Mouse (Mus musculus): ENCODE results near the gene Psip1. TPM values are rescaled to one million over a fixed set of nuclear protein-coding genes. Genes with fewer than 3 reads are reported as not detected.
"Not testable (repeated sequence)": the region's sequence is repeated elsewhere in the genome, so short reads cannot be mapped to it uniquely, and the experiment has no call there.

Psip1 gene
- polyA plus RNA-seq, 1 experiment from 2014 or later: 82.9 TPM

GRCm38 (mm10) chr4:83512644-83513043 lies 26.4 kb upstream of the Psip1 start:
- H3K4me2 ChIP-seq (ENCODE audit: low read depth, low read length): no peak overlapping the region
- no peak for ATAC-seq (replicated peaks; ENCODE audit: extremely low read depth, insufficient read depth, low FRiP score)
- no peaks in the 10 kb centered on the region for H3K4me1 ChIP-seq (ENCODE audit: control insufficient read depth, insufficient read depth, low read length)
- H3K36me3 ChIP-seq (ENCODE audit: control insufficient read depth, insufficient read depth): no peaks in the 10 kb centered on the region
- H3K4me3 ChIP-seq (ENCODE audit: low read length): no peak overlapping the region
- WGBS: 48% methylated on average over 2 of the region's 2 CpGs
- H3K27me3 ChIP-seq (ENCODE audit: control insufficient read depth, insufficient read depth, low read length): no peaks in the 10 kb centered on the region
- H3K9me3 ChIP-seq (replicated peaks; ENCODE audit: control insufficient read depth, low read length): no peaks in the 10 kb centered on the region
- H3K9ac ChIP-seq (ENCODE audit: low read length): no peak overlapping the region
- no peak overlapping the region for H3K27ac ChIP-seq (ENCODE audit: low read length)

- no peaks in the 10 kb centered on the region for H3K27me3 ChIP-seq (ENCODE audit: control insufficient read depth, insufficient read depth, low read length)
- no peaks in the 10 kb centered on the region for H3K36me3 ChIP-seq (ENCODE audit: control insufficient read depth, insufficient read depth)
- H3K4me3 ChIP-seq (ENCODE audit: low read length): no peak overlapping the region
- no peaks in the 10 kb centered on the region for H3K4me1 ChIP-seq (ENCODE audit: control insufficient read depth, insufficient read depth, low read length)
- no peak overlapping the region for H3K4me2 ChIP-seq (ENCODE audit: low read depth, low read length)
- no peak overlapping the region for H3K9ac ChIP-seq (ENCODE audit: low read length)
- no peaks in the 10 kb centered on the region for H3K9me3 ChIP-seq (replicated peaks; ENCODE audit: control insufficient read depth, low read length)
- H3K27ac ChIP-seq (ENCODE audit: low read length): no peak overlapping the region
- WGBS: 82% methylated on average over 3 of the region's 3 CpGs
- no peak for ATAC-seq (replicated peaks; ENCODE audit: extremely low read depth, insufficient read depth, low FRiP score)
These were observed 26.0 kb upstream of the Psip1 start for GRCm38 (mm10) chr4:83512217-83512616.

GRCm38 (mm10) chr4:83511083-83511482 lies 24.8 kb upstream of the Psip1 start:
- Histone ChIP-seq H3K9me3 (replicated peaks; ENCODE audit: control insufficient read depth, low read length) (no peaks in the 10 kb centered on the region), H3K27me3 (ENCODE audit: control insufficient read depth, insufficient read depth, low read length) (no peaks in the 10 kb centered on the region), H3K4me3 (ENCODE audit: low read length) (no peak overlapping the region), H3K27ac (ENCODE audit: low read length) (no peak overlapping the region), H3K4me1 (ENCODE audit: control insufficient read depth, insufficient read depth, low read length) (no peaks in the 10 kb centered on the region), H3K9ac (ENCODE audit: low read length) (no peak overlapping the region), H3K4me2 (ENCODE audit: low read depth, low read length) (no peak overlapping the region), H3K36me3 (ENCODE audit: control insufficient read depth, insufficient read depth) (no peaks in the 10 kb centered on the region)
- no peak for ATAC-seq (replicated peaks; ENCODE audit: extremely low read depth, insufficient read depth, low FRiP score)
- WGBS: 60% methylated on average over 8 of the region's 8 CpGs

GRCm38 (mm10) chr4:83509600-83509999 lies 23.3 kb upstream of the Psip1 start:
- Histone ChIP-seq H3K9me3 (replicated peaks; ENCODE audit: control insufficient read depth, low read length) (no peaks in the 10 kb centered on the region), H3K4me1 (ENCODE audit: control insufficient read depth, insufficient read depth, low read length) (no peaks in the 10 kb centered on the region), H3K9ac (ENCODE audit: low read length) (no peak overlapping the region), H3K27me3 (ENCODE audit: control insufficient read depth, insufficient read depth, low read length) (no peaks in the 10 kb centered on the region), H3K4me2 (ENCODE audit: low read depth, low read length) (no peak overlapping the region), H3K4me3 (ENCODE audit: low read length) (no peak overlapping the region), H3K27ac (ENCODE audit: low read length) (no peak overlapping the region), H3K36me3 (ENCODE audit: control insufficient read depth, insufficient read depth) (no peaks in the 10 kb centered on the region)
- ATAC-seq (replicated peaks; ENCODE audit: extremely low read depth, insufficient read depth, low FRiP score): no peak
- WGBS: 50% methylated on average over 2 of the region's 2 CpGs

- 34% methylated on average over 7 of the region's 7 CpGs for WGBS
- no peak for ATAC-seq (replicated peaks; ENCODE audit: extremely low read depth, insufficient read depth, low FRiP score)
These were observed 14.8 kb upstream of the Psip1 start for GRCm38 (mm10) chr4:83501037-83501430.

GRCm38 (mm10) chr4:83500154-83501036 lies 14.1 kb upstream of the Psip1 start:
- no peaks in the 10 kb centered on the region for H3K27me3 ChIP-seq (ENCODE audit: control insufficient read depth, insufficient read depth, low read length)
- 15% methylated on average over 22 of the region's 22 CpGs for WGBS
- peak overlapping the region; percentile 51 for H3K4me2 ChIP-seq (ENCODE audit: low read depth, low read length)
- peak overlapping the region; percentile 24 for H3K4me3 ChIP-seq (ENCODE audit: low read length)
- no peak overlapping the region for H3K9ac ChIP-seq (ENCODE audit: low read length)
- H3K27ac ChIP-seq (ENCODE audit: low read length): no peak overlapping the region
- no peaks in the 10 kb centered on the region for H3K36me3 ChIP-seq (ENCODE audit: control insufficient read depth, insufficient read depth)
- ATAC-seq (replicated peaks; ENCODE audit: extremely low read depth, insufficient read depth, low FRiP score): peak; percentile 23; the same call in 1 of the 2 replicates
- no peaks in the 10 kb centered on the region for H3K9me3 ChIP-seq (replicated peaks; ENCODE audit: control insufficient read depth, low read length)
- no peaks in the 10 kb centered on the region; the same call in 1 of the 2 replicates for H3K4me1 ChIP-seq (ENCODE audit: control insufficient read depth, insufficient read depth, low read length)

More at GRCm38 (mm10) chr4:83501037-83501430, 14.8 kb upstream of the Psip1 start:
- no peak overlapping the region for H3K4me3 ChIP-seq (ENCODE audit: low read length)
- H3K4me1 ChIP-seq (ENCODE audit: control insufficient read depth, insufficient read depth, low read length): no peaks in the 10 kb centered on the region; the same call in 1 of the 2 replicates
- H3K36me3 ChIP-seq (ENCODE audit: control insufficient read depth, insufficient read depth): no peaks in the 10 kb centered on the region
- H3K9ac ChIP-seq (ENCODE audit: low read length): no peak overlapping the region
- H3K27me3 ChIP-seq (ENCODE audit: control insufficient read depth, insufficient read depth, low read length): no peaks in the 10 kb centered on the region
- H3K9me3 ChIP-seq (replicated peaks; ENCODE audit: control insufficient read depth, low read length): no peaks in the 10 kb centered on the region
- no peak overlapping the region for H3K27ac ChIP-seq (ENCODE audit: low read length)
- peak overlapping the region; percentile 51 for H3K4me2 ChIP-seq (ENCODE audit: low read depth, low read length)

- H3K4me2 ChIP-seq (ENCODE audit: low read depth, low read length); H3K9me3 ChIP-seq (replicated peaks; ENCODE audit: control insufficient read depth, low read length); H3K9ac ChIP-seq (ENCODE audit: low read length); H3K36me3 ChIP-seq (ENCODE audit: control insufficient read depth, insufficient read depth); H3K27me3 ChIP-seq (ENCODE audit: control insufficient read depth, insufficient read depth, low read length); H3K4me3 ChIP-seq (ENCODE audit: low read length); ATAC-seq (replicated peaks; ENCODE audit: extremely low read depth, insufficient read depth, low FRiP score); H3K4me1 ChIP-seq (ENCODE audit: control insufficient read depth, insufficient read depth, low read length); H3K27ac ChIP-seq (ENCODE audit: low read length): not testable (repeated sequence)
- 88% methylated on average over 5 of the region's 5 CpGs for WGBS
These were observed 10.8 kb upstream of the Psip1 start for GRCm38 (mm10) chr4:83497013-83497412.

- H3K4me1 ChIP-seq (ENCODE audit: control insufficient read depth, insufficient read depth, low read length): no peaks in the 10 kb centered on the region
- H3K27ac ChIP-seq (ENCODE audit: low read length): no peak overlapping the region
- 100% methylated on average over 1 of the region's 1 CpGs for WGBS
- H3K4me2 ChIP-seq (ENCODE audit: low read depth, low read length): no peak overlapping the region
- H3K27me3 ChIP-seq (ENCODE audit: control insufficient read depth, insufficient read depth, low read length): no peaks in the 10 kb centered on the region
- H3K4me3 ChIP-seq (ENCODE audit: low read length): no peak overlapping the region
- no peak for ATAC-seq (replicated peaks; ENCODE audit: extremely low read depth, insufficient read depth, low FRiP score)
- no peaks in the 10 kb centered on the region for H3K36me3 ChIP-seq (ENCODE audit: control insufficient read depth, insufficient read depth)
- H3K9me3 ChIP-seq (replicated peaks; ENCODE audit: control insufficient read depth, low read length): no peaks in the 10 kb centered on the region
- no peak overlapping the region for H3K9ac ChIP-seq (ENCODE audit: low read length)
These were observed 6.9 kb upstream of the Psip1 start for GRCm38 (mm10) chr4:83493112-83493511.

- H3K36me3 ChIP-seq (ENCODE audit: control insufficient read depth, insufficient read depth): no peaks in the 10 kb centered on the region
- ATAC-seq (replicated peaks; ENCODE audit: extremely low read depth, insufficient read depth, low FRiP score): no peak
These were observed 2.9 kb upstream of the Psip1 start for GRCm38 (mm10) chr4:83489121-83489520.

More at GRCm38 (mm10) chr4:83489121-83489520, 2.9 kb upstream of the Psip1 start:
- Histone ChIP-seq H3K4me3 (ENCODE audit: low read length) (no peak overlapping the region), H3K4me1 (ENCODE audit: control insufficient read depth, insufficient read depth, low read length) (peaks cover 10% of the 10 kb centered on the region), H3K4me2 (ENCODE audit: low read depth, low read length) (no peak overlapping the region), H3K27me3 (ENCODE audit: control insufficient read depth, insufficient read depth, low read length) (no peaks in the 10 kb centered on the region), H3K9me3 (replicated peaks; ENCODE audit: control insufficient read depth, low read length) (no peaks in the 10 kb centered on the region), H3K27ac (ENCODE audit: low read length) (no peak overlapping the region), H3K9ac (ENCODE audit: low read length) (no peak overlapping the region)
- WGBS: 36% methylated on average over 5 of the region's 5 CpGs
